Mouse (Mus musculus) liver, embryonic 16.5 days (tissue): Measurements from ENCODE around the gene Timm23. TPM values are rescaled to one million over a fixed set of nuclear protein-coding genes. Genes with fewer than 3 reads are reported as not detected.
"Not testable (repeated sequence)": the region's sequence is repeated elsewhere in the genome, so short reads cannot be mapped to it uniquely, and the experiment has no call there.

Experiments
- ATAC-seq: fragments of 200-750 bp; cut with Nextera tagmentation; 2 replicates; pipeline ENCODE4 v1.8.0; 2017; ENCODE audit warnings: low read depth, mild to moderate bottlenecking, moderate number of reproducible peaks, moderate library complexity
- H3K27ac ChIP-seq: fragments of 300-500 bp; sonication (generic); 2 replicates; pipeline ENCODE4 v1.5.1; 2014; ENCODE audit warnings: mild to moderate bottlenecking, low read length
- H3K27me3 ChIP-seq: fragments of 300-500 bp; sonication (generic); 2 replicates; pipeline ENCODE4 v1.6.1; 2014; ENCODE audit warnings: low read depth, low read length, mixed read lengths; ENCODE audit not compliant: control insufficient read depth, insufficient read depth
- H3K36me3 ChIP-seq: fragments of 300-500 bp; sonication (generic); 2 replicates; pipeline ENCODE4 v1.6.1; 2014; ENCODE audit warnings: mild to moderate bottlenecking; ENCODE audit not compliant: control insufficient read depth, insufficient read depth
- H3K4me1 ChIP-seq: fragments of 300-500 bp; sonication (generic); 2 replicates; pipeline ENCODE4 v1.6.1; 2014; ENCODE audit warnings: low read depth, low read length, mixed read lengths; ENCODE audit not compliant: control insufficient read depth
- H3K4me2 ChIP-seq: fragments of 300-500 bp; sonication (generic); 2 replicates; pipeline ENCODE4 v1.6.1; 2014; ENCODE audit warnings: low read depth, low read length, mixed read lengths
- H3K4me3 ChIP-seq: fragments of 300-500 bp; sonication (generic); 2 replicates; pipeline ENCODE4 v1.5.1; 2014; ENCODE audit warnings: low read depth, mild to moderate bottlenecking, low read length
- H3K9ac ChIP-seq: fragments of 300-500 bp; sonication (generic); 2 replicates; pipeline ENCODE4 v1.6.1; 2014; ENCODE audit warnings: low read depth, low read length
- H3K9me3 ChIP-seq: fragments of 300-500 bp; sonication (generic); replicated peaks from 2 replicates; pipeline ENCODE4 v1.6.1; 2016; ENCODE audit warnings: low read length; ENCODE audit not compliant: control insufficient read depth
- WGBS: fragments of 180-500 bp; shearing (Covaris S2); extraction: QIAGEN DNeasy Blood & Tissue Kit; methylation state at CpG from one replicate; pipeline ENCODE4 v1.1.7; 2014; ENCODE audit not compliant: insufficient replicate concordance; 5-methylcytosine and 5-hydroxymethylcytosine counted together
- polyA plus RNA-seq: library from polyadenylated mRNA; unstranded; fragments of >200 nt; fragmentation: Nextera tagmentation; extraction: Ambion mirVana; gene quantifications from 2 replicates; pipeline ENCODE4 v1.2.1, GENCODE M21; 2015

The Timm23 gene
- polyA plus RNA-seq, 1 experiment from 2014 or later = 147 TPM

DNA sequence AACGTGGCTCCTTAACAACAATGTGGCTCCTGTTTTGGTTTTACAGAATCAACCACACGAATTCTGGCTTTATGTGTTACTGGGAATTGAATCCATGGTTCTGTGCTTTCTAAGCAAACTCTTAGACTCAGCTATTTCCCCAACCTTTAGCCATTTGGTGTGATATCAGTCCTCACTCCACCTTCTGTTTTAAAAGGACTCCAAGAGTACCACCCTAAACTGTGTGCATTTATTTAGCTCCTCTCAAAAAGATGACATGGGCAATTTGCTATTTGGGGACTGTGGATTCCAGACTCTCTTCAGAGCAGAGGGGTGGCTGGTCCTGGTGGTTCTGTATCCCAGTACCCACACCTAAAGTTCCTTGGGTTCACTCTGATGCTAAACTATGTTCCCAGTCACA is 55.1 kb downstream of the Timm23 start:
- peak overlapping the region; percentile 45; the same call in 1 of the 2 replicates for H3K4me3 ChIP-seq
- no peaks in the 10 kb centered on the region for H3K9me3 ChIP-seq
- peak overlapping the region; percentile 93 for H3K27ac ChIP-seq
- H3K9ac ChIP-seq = peak overlapping the region; percentile 29; the same call in 1 of the 2 replicates
- 31% methylated on average over 2 of the region's 2 CpGs for whole genome bisulfite sequencing
- peaks cover 19% of the 10 kb centered on the region for H3K4me1 ChIP-seq
- peak overlapping the region; percentile 66 for H3K4me2 ChIP-seq
- no peaks in the 10 kb centered on the region for H3K36me3 ChIP-seq
- no peaks in the 10 kb centered on the region for H3K27me3 ChIP-seq
- peak; percentile 44 for ATAC-seq

DNA sequence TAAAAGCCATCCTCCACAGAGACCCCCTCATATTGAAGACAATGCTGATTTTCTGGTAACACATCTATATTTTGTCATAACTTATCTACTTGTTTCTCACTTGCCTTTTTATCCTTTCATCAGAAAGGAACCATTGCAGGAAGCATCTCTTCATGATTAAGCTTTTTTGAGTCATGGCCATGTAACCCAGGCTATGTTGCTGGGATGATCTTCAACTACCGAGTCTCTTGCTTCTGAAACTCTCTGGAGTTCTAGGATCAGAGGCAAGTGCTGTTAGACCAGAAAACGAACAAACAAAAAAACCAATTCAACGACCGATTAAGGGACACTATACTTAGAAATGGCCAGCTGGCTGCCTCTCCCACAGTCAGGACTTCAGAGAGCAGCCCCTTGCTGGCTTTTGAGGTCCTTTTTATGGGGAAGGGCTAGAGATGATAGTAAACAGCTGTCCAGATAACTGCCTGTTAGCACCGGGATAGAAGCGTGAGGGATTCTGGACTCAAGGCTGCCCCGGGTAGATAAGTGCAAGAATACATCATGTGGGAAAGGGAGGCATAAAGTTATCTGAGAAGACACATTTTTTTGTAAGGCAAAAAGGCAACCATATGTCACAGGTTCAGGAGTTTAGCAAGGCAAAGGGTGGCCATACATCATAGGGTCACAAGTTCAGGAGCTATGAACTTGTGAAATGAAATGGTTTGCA is 55.7 kb downstream of the Timm23 start:
- no peaks in the 10 kb centered on the region for H3K9me3 ChIP-seq
- peak overlapping the region; percentile 60 for H3K9ac ChIP-seq
- H3K27ac ChIP-seq = peak overlapping the region; percentile 93
- peak overlapping the region; percentile 45 for H3K4me3 ChIP-seq
- H3K36me3 ChIP-seq = no peaks in the 10 kb centered on the region
- H3K27me3 ChIP-seq = no peaks in the 10 kb centered on the region
- ATAC-seq = peak; percentile 98
- 19% methylated on average over 7 of the region's 7 CpGs for WGBS
- peak overlapping the region; percentile 66 for H3K4me2 ChIP-seq
- H3K4me1 ChIP-seq = peaks cover 19% of the 10 kb centered on the region

DNA sequence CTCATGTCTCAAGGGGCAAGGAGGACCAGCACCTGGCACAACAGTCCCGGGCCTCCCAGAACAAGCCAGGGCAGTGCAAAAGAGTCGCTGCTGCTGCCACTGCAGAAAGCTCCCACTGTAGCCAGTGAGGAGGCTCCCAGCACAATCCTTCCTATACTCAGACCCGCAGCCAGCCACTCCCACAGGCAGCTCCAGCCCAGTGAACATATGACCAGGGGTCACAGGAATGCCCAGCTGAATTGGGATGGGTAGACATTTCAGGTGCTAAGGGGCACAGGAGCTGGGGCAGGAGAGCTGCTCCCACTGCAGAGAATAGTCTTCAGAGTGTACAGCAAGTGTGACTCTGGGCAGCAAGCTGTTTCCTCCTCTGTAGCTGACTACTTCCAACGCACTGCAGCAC is 56.3 kb downstream of the Timm23 start:
- ATAC-seq = peak; percentile 23; the same call in 1 of the 2 replicates
- H3K9me3 ChIP-seq = no peaks in the 10 kb centered on the region
- H3K36me3 ChIP-seq = no peaks in the 10 kb centered on the region
- peaks cover 19% of the 10 kb centered on the region for H3K4me1 ChIP-seq
- 40% methylated on average over 4 of the region's 4 CpGs for WGBS
- H3K4me3 ChIP-seq = peak overlapping the region; percentile 45
- H3K27ac ChIP-seq = peak overlapping the region; percentile 93
- H3K27me3 ChIP-seq = no peaks in the 10 kb centered on the region
- peak overlapping the region; percentile 60 for H3K9ac ChIP-seq
- peak overlapping the region; percentile 66 for H3K4me2 ChIP-seq

DNA sequence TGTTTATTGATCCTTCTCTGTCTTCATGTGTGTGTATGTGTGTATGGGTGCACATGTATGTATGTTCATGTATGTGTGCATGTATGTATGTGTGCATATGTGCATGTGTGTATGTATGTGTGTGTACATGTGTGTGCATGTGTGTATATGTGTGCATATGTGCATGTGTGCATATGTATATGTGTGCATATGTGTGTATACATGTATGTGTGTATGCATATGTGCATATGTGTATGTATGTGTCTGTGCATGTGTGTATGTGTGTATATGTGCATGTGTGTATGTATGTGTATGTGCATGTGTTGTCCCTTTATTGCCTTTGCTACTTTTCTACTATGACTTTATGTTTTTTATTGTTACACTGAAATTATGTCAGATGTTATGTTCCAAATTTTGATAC is 57.0 kb downstream of the Timm23 start:
- Histone ChIP-seq H3K9me3 (no peaks in the 10 kb centered on the region), H3K4me1 (peaks cover 19% of the 10 kb centered on the region), H3K4me3 (no peak overlapping the region), H3K27ac (no peak overlapping the region), H3K9ac (no peak overlapping the region), H3K27me3 (no peaks in the 10 kb centered on the region), H3K36me3 (no peaks in the 10 kb centered on the region), H3K4me2 (no peak overlapping the region)
- ATAC-seq = no peak

DNA sequence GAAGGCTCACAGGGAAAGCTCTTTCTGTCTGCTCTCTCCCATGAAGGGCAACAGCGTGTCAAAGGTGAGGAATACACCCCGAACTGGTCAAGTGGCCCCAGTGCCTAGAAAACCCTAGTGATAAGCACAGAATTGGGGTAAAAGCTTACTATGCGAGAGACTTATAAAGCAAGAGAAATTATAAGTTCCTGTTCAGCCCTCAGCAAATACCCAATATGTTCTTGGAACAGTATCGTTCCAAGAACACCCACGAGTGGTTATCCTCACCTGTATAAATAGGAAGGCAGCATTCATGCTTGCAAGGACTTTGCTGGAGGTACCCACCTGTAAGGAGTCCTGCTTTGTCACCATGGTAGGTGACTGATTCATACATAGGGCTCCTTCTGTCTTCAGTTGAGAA is 60.0 kb downstream of the Timm23 start, which contains the start of gene Msmb:
TSS of gene Msmb (plus strand) at position 301 of the 400 bp plus-strand sequence.
- H3K4me1 ChIP-seq = peaks cover 14% of the 10 kb centered on the region
- ATAC-seq = no peak
- H3K27ac ChIP-seq = no peak within 1 kb of the TSS
- H3K27me3 ChIP-seq = no peaks in the 10 kb centered on the region
- no peak within 1 kb of the TSS for H3K4me2 ChIP-seq
- no peaks in the 10 kb centered on the region for H3K36me3 ChIP-seq
- no peaks in the 10 kb centered on the region for H3K9me3 ChIP-seq
- WGBS = 76% methylated on average over 5 of the region's 5 CpGs
- no peak within 1 kb of the TSS for H3K4me3 ChIP-seq
- no peak within 1 kb of the TSS for H3K9ac ChIP-seq

DNA sequence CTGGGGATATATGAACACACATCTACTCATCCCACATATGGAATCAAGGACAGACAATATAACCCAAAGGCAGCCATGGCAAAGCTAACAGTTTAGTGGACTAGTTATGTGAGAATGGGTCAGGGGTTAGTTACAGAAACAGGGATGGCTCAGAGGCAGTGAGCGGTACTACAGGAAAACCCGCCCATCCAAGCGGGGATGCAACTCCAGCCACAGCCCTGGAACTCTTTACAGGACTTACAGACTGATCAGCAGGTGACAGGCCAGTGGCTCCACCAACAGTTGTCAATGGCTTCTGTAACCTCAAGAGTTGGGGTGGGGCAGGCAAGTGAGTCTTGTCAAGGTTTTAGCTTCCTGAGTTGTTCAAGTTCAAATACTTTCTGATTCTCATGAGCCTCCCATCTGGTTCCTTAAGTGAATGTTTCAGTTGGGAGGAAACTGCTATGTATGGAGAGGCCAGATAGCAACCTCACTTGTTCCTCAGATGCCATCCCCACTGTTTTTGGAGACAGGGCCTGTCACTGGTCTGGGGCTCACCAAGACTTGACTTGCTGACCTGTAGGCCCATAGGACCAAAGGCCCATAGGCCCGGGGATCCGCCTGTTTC is 61.2 kb downstream of the Timm23 start:
- Histone ChIP-seq H3K36me3 (no peaks in the 10 kb centered on the region), H3K4me1 (peaks cover 14% of the 10 kb centered on the region), H3K4me3 (no peak overlapping the region), H3K4me2 (no peak overlapping the region), H3K27me3 (no peaks in the 10 kb centered on the region), H3K9ac (no peak overlapping the region), H3K9me3 (no peaks in the 10 kb centered on the region), H3K27ac (no peak overlapping the region)
- ATAC-seq = no peak
- 45% methylated on average over 5 of the region's 5 CpGs for WGBS

DNA sequence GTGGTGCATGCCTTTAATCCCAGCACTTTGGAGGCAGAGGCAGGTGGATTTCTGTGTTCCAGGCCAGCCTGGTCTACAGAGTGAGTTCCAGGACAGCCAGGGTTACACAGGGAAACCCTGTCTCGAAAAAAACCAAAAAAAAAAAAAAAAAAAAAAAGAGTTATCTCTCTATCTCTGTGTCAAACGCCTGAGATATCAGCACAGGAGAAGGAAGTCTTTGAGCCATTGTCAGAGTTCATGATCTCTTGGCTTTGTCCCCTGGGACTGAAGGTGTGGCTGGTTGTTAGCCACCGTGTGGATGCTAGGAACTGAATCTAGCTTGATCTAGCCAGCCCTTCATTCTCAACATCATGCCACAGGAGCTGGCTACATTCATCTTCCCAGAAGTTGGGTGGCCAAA is 65.2 kb downstream of the Timm23 start:
- not testable (repeated sequence) for H3K9ac ChIP-seq, ATAC-seq, H3K36me3 ChIP-seq, H3K4me2 ChIP-seq, H3K4me3 ChIP-seq, H3K9me3 ChIP-seq, H3K27ac ChIP-seq, H3K27me3 ChIP-seq
- peaks cover 39% of the 10 kb centered on the region for H3K4me1 ChIP-seq
- WGBS = 15% methylated on average over 3 of the region's 3 CpGs

DNA sequence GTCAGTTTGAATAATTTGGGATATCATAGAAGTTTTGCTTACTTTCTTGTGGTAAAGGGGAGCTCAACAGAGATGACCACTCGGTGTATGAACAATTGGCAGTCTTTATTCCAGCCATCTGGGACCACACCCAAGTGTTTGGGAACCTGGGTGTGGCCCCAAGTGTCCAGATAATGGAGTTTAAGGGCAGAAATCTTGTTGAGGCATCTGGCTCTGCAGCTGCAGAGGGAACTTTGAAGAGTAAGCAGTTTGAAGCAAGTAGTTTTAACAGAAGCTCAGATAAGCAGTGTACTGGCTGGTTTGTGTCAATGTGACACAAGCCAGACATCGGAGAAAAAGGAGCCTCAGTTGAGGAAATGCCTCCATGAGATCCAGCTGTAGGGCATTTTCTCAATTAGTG is 67.4 kb downstream of the Timm23 start:
- Histone ChIP-seq H3K4me1 (peaks cover 39% of the 10 kb centered on the region), H3K4me3 (no peak overlapping the region), H3K36me3 (no peaks in the 10 kb centered on the region), H3K9ac (0 out of 2 replicates have a peak overlapping the region, but pooled peaks have one; percentile 6), H3K27me3 (no peaks in the 10 kb centered on the region), H3K9me3 (no peaks in the 10 kb centered on the region), H3K27ac (peak overlapping the region; percentile 18; the same call in 1 of the 2 replicates), H3K4me2 (peak overlapping the region; percentile 7)
- 19% methylated on average over 2 of the region's 2 CpGs for WGBS
- ATAC-seq = peak; percentile 62

DNA sequence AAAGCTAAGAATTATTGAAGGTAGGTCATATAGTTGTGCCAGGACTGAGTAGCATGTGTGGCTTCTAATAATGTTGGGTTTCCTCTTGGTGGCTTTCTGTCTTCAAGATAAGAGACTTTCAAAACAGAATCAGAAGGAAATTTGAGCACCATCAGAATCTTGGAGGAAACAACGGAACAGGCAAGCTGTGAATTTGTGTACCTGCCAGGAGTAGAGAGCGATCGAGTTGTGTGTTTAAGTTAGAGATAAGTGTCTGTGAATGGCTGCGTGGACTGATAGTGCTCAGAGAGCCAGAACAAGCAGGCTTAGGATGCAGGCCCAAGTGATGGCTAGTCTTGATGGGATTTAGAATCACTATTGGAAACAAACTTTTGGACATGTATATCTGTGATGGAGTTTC is 69.9 kb downstream of the Timm23 start:
- H3K36me3 ChIP-seq = no peaks in the 10 kb centered on the region
- H3K4me2 ChIP-seq = peak overlapping the region; percentile 14
- peak overlapping the region; percentile 63 for H3K27ac ChIP-seq
- 10% methylated on average over 4 of the region's 4 CpGs for WGBS
- peaks cover 39% of the 10 kb centered on the region for H3K4me1 ChIP-seq
- H3K9ac ChIP-seq = no peak overlapping the region
- no peaks in the 10 kb centered on the region for H3K27me3 ChIP-seq
- no peak overlapping the region for H3K4me3 ChIP-seq
- peak; percentile 86 for ATAC-seq
- H3K9me3 ChIP-seq = no peaks in the 10 kb centered on the region
